Mouse (Mus musculus) neural tube, embryonic 11.5 days (tissue): ENCODE data around the gene Abcc4. TPM values are rescaled to one million over a fixed set of nuclear protein-coding genes. Genes with fewer than 3 reads are reported as not detected.
"Not testable (repeated sequence)": the region's sequence is repeated elsewhere in the genome, so short reads cannot be mapped to it uniquely, and the experiment has no call there.

Experiments used
- ATAC-seq: fragments of 200-750 bp; cut with Nextera tagmentation; 2 replicates; pipeline ENCODE4 v1.8.0; 2017; ENCODE audit warnings: moderate number of reproducible peaks, mild to moderate bottlenecking, moderate TSS enrichment, moderate library complexity; ENCODE audit not compliant: insufficient read depth, low FRiP score, low TSS enrichment
- DNase-seq: peaks from one replicate; pipeline ENCODE4 v3.0.0-alpha.2; 2015; ENCODE audit warnings: low spot score
- H3K27ac ChIP-seq: fragments of 300-500 bp; sonication (generic); 2 replicates; pipeline ENCODE4 v1.5.1; 2014; ENCODE audit warnings: low read depth, mild to moderate bottlenecking, low read length
- H3K27me3 ChIP-seq: fragments of 300-500 bp; sonication (generic); 2 replicates; pipeline ENCODE4 v1.6.1; 2014; ENCODE audit warnings: mild to moderate bottlenecking, low read length, mixed read lengths; ENCODE audit not compliant: control insufficient read depth, insufficient read depth
- H3K36me3 ChIP-seq: fragments of 300-500 bp; sonication (generic); 2 replicates; pipeline ENCODE4 v1.6.1; 2014; ENCODE audit warnings: mild to moderate bottlenecking, low read length, moderate library complexity, mixed read lengths; ENCODE audit not compliant: control insufficient read depth, insufficient read depth
- H3K4me1 ChIP-seq: fragments of 300-500 bp; sonication (generic); 2 replicates; pipeline ENCODE4 v1.6.1; 2014; ENCODE audit warnings: low read length, mixed read lengths; ENCODE audit not compliant: control insufficient read depth, insufficient read depth
- H3K4me2 ChIP-seq: fragments of 300-500 bp; sonication (generic); 2 replicates; pipeline ENCODE4 v1.6.1; 2014; ENCODE audit warnings: low read depth, mild to moderate bottlenecking, moderate library complexity
- H3K4me3 ChIP-seq: fragments of 300-500 bp; sonication (generic); 2 replicates; pipeline ENCODE4 v1.5.1; 2014; ENCODE audit warnings: low read depth, low read length
- H3K9ac ChIP-seq: fragments of 300-500 bp; sonication (generic); 2 replicates; pipeline ENCODE4 v1.6.1; 2014; ENCODE audit warnings: mild to moderate bottlenecking, low read length
- H3K9me3 ChIP-seq: fragments of 300-500 bp; sonication (generic); 2 replicates; pipeline ENCODE4 v1.6.1; 2016; ENCODE audit warnings: low read length; ENCODE audit not compliant: control insufficient read depth
- WGBS: fragments of 180-500 bp; shearing (Covaris S2); extraction: QIAGEN DNeasy Blood & Tissue Kit; methylation state at CpG from one replicate; pipeline ENCODE4 v1.1.7; 2014; 5-methylcytosine and 5-hydroxymethylcytosine counted together
- polyA plus RNA-seq: library from polyadenylated mRNA; unstranded; fragments of >200 nt; fragmentation: Nextera tagmentation; extraction: Ambion mirVana; gene quantifications from 2 replicates; pipeline ENCODE4 v1.2.1, GENCODE M21; 2014

The Abcc4 gene
- polyA plus RNA-seq, 1 experiment from 2014 or later: 3.3 TPM

DNA sequence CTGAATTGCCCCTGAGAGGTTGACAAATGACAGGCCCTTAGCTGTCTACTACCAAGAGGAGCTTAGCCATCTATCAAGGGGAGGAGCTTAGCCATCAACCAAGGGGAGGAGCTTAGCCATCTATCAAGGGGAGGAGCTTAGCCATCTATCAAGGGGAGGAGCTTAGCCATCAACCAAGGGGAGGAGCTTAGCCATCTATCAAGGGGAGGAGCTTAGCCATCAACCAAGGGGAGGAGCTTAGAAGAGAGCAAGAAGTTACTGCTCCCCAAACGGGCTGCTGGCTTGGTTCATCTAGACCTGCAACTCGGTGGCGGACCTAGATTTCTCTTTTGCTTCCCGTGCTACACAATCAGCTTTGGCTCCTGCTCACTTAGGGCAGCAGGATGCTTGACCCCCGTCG lies 194.3 kb downstream of the Abcc4 start:
- H3K36me3 ChIP-seq, DNase-seq, H3K9ac ChIP-seq, H3K9me3 ChIP-seq, H3K4me2 ChIP-seq, ATAC-seq, H3K27ac ChIP-seq, H3K4me3 ChIP-seq, H3K4me1 ChIP-seq, H3K27me3 ChIP-seq: not testable (repeated sequence)
- WGBS: 100% methylated on average over 6 of the region's 6 CpGs

DNA sequence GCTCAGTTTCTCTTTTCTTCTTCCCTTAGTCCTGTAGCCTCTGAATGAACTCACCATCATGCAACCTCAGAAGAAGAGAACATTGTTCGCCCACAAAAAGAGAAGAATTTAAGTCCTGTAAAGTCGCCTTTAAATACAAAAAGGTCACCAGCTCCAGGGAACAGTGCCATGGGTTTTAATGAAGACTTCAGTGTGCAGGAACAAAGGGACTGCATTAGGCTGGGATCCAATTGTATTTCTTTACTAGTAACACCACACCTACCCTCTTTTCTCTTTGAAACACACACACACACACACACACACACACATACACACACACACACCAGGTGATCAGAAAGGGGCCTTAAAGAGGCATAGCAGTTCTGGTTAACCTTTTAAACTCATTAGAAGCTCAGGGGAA lies 195.2 kb downstream of the Abcc4 start:
- H3K9ac ChIP-seq: no peak overlapping the region
- H3K36me3 ChIP-seq: no peaks in the 10 kb centered on the region
- no peaks in the 10 kb centered on the region for H3K9me3 ChIP-seq
- ATAC-seq (no peak), DNase-seq (no peak)
- H3K27me3 ChIP-seq: no peaks in the 10 kb centered on the region
- no peak overlapping the region for H3K4me3 ChIP-seq
- no peak overlapping the region for H3K27ac ChIP-seq
- peaks cover 7% of the 10 kb centered on the region; the same call in 1 of the 2 replicates for H3K4me1 ChIP-seq
- 63% methylated on average over 2 of the region's 2 CpGs for WGBS
- H3K4me2 ChIP-seq: no peak overlapping the region

DNA sequence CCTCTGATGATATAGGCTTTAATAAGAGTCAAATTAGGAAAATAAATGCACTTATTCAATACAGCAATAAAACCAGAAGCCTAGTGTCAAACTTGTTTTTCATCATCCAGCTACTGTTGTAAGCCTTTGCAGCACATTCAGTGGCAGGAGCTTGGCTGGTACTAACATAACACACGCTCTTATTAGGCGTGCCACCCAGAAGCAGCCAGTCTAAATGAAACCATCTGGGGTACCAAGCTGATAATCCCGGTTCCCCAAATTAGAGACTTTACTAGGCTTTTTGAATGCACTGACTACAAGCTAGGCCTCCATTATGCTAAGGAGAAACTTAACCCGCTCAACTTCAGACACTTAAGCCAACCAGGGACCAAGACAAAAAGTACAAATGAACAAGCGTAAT lies 195.8 kb downstream of the Abcc4 start:
- no peaks in the 10 kb centered on the region for H3K27me3 ChIP-seq
- H3K4me3 ChIP-seq: no peak overlapping the region
- no peaks in the 10 kb centered on the region for H3K36me3 ChIP-seq
- no peak for ATAC-seq
- H3K9me3 ChIP-seq: no peaks in the 10 kb centered on the region
- no peak for DNase-seq
- WGBS: 85% methylated on average over 5 of the region's 5 CpGs
- peaks cover 7% of the 10 kb centered on the region; the same call in 1 of the 2 replicates for H3K4me1 ChIP-seq
- no peak overlapping the region for H3K27ac ChIP-seq
- no peak overlapping the region for H3K4me2 ChIP-seq
- no peak overlapping the region for H3K9ac ChIP-seq

DNA sequence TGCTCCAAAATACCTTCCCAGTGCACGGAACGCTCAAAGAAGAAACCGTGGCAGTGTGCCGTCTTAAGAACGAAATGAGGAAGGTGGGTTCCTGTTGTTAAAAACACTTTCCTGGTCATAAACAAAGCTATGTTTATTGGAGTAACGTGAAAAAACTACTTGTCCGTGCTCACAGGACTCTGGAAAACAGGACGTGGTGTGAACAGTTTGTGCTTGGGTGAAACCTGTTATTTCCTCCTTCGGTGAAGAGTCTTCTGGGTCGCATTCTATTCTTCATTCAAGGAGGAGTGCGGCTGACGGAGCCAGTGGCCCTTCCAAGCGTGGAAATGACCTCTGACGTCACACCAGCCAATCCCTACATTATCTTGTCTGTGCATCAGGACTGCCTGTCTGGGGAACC lies 198.2 kb downstream of the Abcc4 start:
- Histone ChIP-seq H3K9ac (no peak overlapping the region), H3K27me3 (no peaks in the 10 kb centered on the region), H3K27ac (no peak overlapping the region), H3K4me3 (no peak overlapping the region), H3K4me1 (peaks cover 7% of the 10 kb centered on the region; the same call in 1 of the 2 replicates), H3K4me2 (no peak overlapping the region), H3K9me3 (no peaks in the 10 kb centered on the region), H3K36me3 (no peaks in the 10 kb centered on the region)
- ATAC-seq (no peak), DNase-seq (no peak)
- 88% methylated on average over 14 of the region's 14 CpGs for WGBS

DNA sequence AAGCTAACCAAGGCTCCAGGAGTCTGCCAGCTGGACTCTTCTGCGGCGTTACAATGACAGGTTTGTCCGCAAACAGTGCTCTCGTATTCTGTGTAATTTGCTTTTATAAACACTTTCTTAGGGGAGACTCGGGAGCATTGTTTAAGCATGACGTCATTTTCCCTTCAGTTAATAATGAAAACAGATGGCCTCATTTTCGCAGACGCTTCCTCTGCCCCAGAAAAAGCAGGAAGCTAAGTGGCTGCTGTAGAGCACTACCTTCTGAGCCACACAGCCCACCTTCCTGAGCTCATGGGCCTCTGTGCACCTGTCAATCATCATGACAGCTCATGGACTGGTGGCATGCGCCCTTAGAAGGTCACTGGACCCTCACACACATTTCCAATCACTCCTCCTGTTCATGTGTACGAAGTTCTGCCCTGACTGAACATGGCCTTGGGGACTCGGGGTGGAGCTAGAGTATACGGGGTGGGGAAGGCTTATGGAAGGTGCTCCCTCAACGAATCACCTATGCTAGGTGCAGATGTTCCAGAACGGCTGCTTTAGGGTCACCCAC lies 199.3 kb downstream of the Abcc4 start:
- no peak overlapping the region for H3K4me3 ChIP-seq
- H3K9ac ChIP-seq: no peak overlapping the region
- no peaks in the 10 kb centered on the region for H3K36me3 ChIP-seq
- WGBS: 55% methylated on average over 14 of the region's 14 CpGs
- H3K27me3 ChIP-seq: no peaks in the 10 kb centered on the region
- DNase-seq (peak; percentile 35), ATAC-seq (peak; percentile 63; the same call in 1 of the 2 replicates)
- no peak overlapping the region for H3K27ac ChIP-seq
- no peak overlapping the region for H3K4me2 ChIP-seq
- peaks cover 7% of the 10 kb centered on the region; the same call in 1 of the 2 replicates for H3K4me1 ChIP-seq
- no peaks in the 10 kb centered on the region for H3K9me3 ChIP-seq

DNA sequence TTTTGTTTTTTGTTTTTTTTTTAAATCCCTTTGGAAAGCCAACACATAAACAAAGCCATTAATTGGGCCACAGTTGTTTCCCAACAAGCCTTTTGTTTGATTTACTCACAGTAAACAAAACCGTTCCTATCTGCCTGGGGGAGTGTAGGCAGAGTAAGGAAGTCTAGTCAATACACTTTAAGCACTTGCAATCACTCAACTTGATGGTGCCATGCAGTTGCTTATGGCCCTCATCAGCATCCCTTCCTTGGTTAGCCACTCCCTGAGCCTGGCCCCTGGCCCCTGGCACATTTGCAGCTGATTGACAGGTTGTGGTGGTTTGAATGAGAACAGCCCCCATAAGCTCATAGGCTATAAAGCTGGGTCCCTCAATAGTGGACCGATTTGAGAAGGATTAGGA lies 209.3 kb downstream of the Abcc4 start:
- H3K9ac ChIP-seq: no peak overlapping the region
- no peak overlapping the region for H3K4me2 ChIP-seq
- H3K4me3 ChIP-seq: no peak overlapping the region
- no peak overlapping the region for H3K27ac ChIP-seq
- no peaks in the 10 kb centered on the region for H3K4me1 ChIP-seq
- H3K27me3 ChIP-seq: no peaks in the 10 kb centered on the region
- H3K36me3 ChIP-seq: no peaks in the 10 kb centered on the region
- 66% methylated on average over 2 of the region's 2 CpGs for WGBS
- no peak for ATAC-seq
- no peaks in the 10 kb centered on the region for H3K9me3 ChIP-seq
- DNase-seq: no peak

DNA sequence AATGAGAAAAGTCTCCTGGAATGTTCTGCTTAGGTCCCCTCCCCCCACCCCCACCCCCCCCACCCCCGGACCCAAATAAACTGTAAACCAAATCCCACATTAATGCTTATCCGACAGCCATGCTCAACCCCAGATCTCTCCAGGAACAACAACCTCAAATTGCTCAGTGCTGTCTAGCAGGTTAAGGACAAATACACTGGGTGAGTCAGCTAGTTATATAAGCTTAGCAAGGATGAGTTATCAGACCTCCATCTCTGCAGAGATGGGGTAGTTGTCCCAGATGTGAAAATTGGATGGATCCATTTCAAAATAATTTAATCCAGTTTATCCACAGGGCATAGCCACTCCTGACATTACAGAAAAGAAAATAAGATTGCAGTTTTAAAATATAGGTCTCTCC lies 210.6 kb downstream of the Abcc4 start:
- Histone ChIP-seq H3K27me3 (no peaks in the 10 kb centered on the region), H3K4me2 (no peak overlapping the region), H3K27ac (no peak overlapping the region), H3K9me3 (no peaks in the 10 kb centered on the region), H3K36me3 (no peaks in the 10 kb centered on the region), H3K4me1 (peaks cover 6% of the 10 kb centered on the region; the same call in 1 of the 2 replicates), H3K9ac (no peak overlapping the region), H3K4me3 (no peak overlapping the region)
- 91% methylated on average over 2 of the region's 2 CpGs for WGBS
- ATAC-seq: no peak
- no peak for DNase-seq

DNA sequence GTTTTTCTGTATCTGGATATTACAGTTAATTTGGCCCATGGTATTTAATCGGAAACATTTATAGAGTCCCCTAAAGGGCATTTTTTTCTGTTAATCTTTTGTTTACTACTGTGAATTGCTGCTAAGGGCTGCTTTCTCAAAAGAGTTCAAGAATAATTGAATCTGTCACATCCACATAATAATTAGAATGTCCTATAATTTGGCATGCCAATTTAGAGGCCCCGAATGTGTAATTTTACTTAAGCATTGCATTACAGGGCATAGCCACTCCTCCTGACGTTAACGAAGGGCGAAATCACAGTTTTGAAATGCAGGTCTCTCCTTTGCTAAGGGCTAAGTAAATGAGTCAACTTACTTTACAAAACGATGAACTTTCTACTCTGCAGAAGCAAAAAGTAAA lies 214.3 kb downstream of the Abcc4 start:
- 77% methylated on average over 6 of the region's 6 CpGs for WGBS
- ATAC-seq (no peak), DNase-seq (no peak)
- H3K36me3 ChIP-seq: no peaks in the 10 kb centered on the region
- H3K4me2 ChIP-seq: no peak overlapping the region
- peaks cover 10% of the 10 kb centered on the region; the same call in 1 of the 2 replicates for H3K4me1 ChIP-seq
- no peak overlapping the region for H3K27ac ChIP-seq
- no peaks in the 10 kb centered on the region for H3K9me3 ChIP-seq
- H3K9ac ChIP-seq: no peak overlapping the region
- H3K27me3 ChIP-seq: no peaks in the 10 kb centered on the region
- H3K4me3 ChIP-seq: no peak overlapping the region

DNA sequence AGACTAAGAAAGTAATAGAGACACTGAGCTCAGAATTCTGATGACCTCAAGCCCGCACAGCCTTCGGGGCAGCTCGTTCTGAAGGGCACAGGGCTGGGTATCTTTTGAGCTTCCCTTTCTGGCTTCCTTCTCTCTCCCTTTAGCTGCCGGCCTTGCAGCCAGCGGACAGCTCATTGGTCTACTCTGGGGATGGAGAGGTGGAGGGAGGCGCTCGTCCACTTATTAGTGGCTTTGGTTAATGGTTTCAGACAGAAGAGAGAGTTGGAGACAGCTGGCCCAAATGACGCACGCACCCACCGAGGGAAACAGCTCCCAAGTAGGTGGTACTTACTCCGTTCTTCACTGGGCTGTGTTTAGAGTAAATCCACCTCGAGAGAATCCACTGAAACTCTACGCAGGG lies 214.7 kb downstream of the Abcc4 start:
- no peak overlapping the region for H3K27ac ChIP-seq
- no peaks in the 10 kb centered on the region for H3K27me3 ChIP-seq
- no peak overlapping the region for H3K9ac ChIP-seq
- H3K9me3 ChIP-seq: no peaks in the 10 kb centered on the region
- 21% methylated on average over 13 of the region's 13 CpGs for WGBS
- no peaks in the 10 kb centered on the region for H3K36me3 ChIP-seq
- no peak overlapping the region for H3K4me3 ChIP-seq
- peak; percentile 43 for DNase-seq
- H3K4me2 ChIP-seq: peak overlapping the region; percentile 25
- peak; percentile 36; the same call in 1 of the 2 replicates for ATAC-seq
- peaks cover 10% of the 10 kb centered on the region; the same call in 1 of the 2 replicates for H3K4me1 ChIP-seq
